Mouse (Mus musculus): ENCODE measurements around the gene Tlr5. TPM values are rescaled to one million over a fixed set of nuclear protein-coding genes. Genes with fewer than 3 reads are reported as not detected.

Tlr5 gene
- total and polyA plus RNA-seq, 3 experiments = not detected

DNA sequence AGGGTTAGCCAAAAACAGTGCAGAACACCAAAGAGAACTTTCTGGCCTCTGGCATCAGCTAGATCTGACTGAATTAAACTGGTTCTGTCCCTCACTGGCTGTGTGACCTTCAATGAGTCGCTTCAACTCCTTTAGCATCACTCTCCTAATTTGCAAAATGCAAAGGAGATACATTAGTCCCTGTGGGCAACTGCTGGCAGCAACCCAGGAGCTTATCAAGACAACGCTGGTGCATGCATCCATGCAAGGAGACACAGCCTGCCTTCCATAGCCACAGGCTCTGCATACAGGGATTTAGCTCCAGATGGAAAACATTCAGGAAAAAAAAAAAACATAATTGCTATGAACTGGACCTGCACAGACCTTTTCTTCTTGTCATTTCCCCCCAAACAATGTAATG lies 42.0 kb upstream of the Tlr5 start:
- DNase-seq (ENCODE audit: extremely low read depth) = no peak
- no peak overlapping the region for H3K4me3 ChIP-seq (replicated peaks in 1 of 3; ENCODE audit: low read depth in 2 of 3, low read length in 2 of 3, poor library complexity in 1 of 3)
- H3K27me3 ChIP-seq (replicated peaks) = no peaks in the 10 kb centered on the region
- no peak overlapping the region for H3K9ac ChIP-seq (ENCODE audit: insufficient read depth, low read depth)
- H3K9me3 ChIP-seq (replicated peaks; ENCODE audit: low read length) = peaks cover 5% of the 10 kb centered on the region
- TF ChIP-seq NELFE (IDR thresholded peaks at IDR 0.05; ENCODE audit: low read depth, low read length) = no peak
- TF ChIP-seq SIN3A (IDR thresholded peaks at IDR 0.05; ENCODE audit: low read length) = no peak
- no peak for TF ChIP-seq EP300 (IDR thresholded peaks at IDR 0.05; ENCODE audit: low read length)
- no peak for TF ChIP-seq USF2 (conservative IDR thresholded peaks at IDR 0.05; ENCODE audit: low read depth, low read length)
- TF ChIP-seq USF1 (IDR thresholded peaks at IDR 0.05; ENCODE audit: low read depth, low read length) = no peak
- TF ChIP-seq MAX (IDR thresholded peaks at IDR 0.05; ENCODE audit: low read length) = no peak
- no peaks in the 10 kb centered on the region for H3K79me2 ChIP-seq (replicated peaks; ENCODE audit: control insufficient read depth, extremely low read depth, insufficient read depth, poor library complexity, severe bottlenecking)
- dilution Hi-C loops (cut with MboI; ENCODE audit: extremely low pct_ligation_motif_present, extremely low pct_unique_long_range_greater_than_20kb, low sequenced_read_pairs) = no loop called here
- H3K36me3 ChIP-seq (replicated peaks in 1 of 2; ENCODE audit: control insufficient read depth in 1 of 2, insufficient read depth in 1 of 2, low read length in 1 of 2) = no peaks in the 10 kb centered on the region
- H3K27ac ChIP-seq (ENCODE audit: insufficient read depth, low read depth) = no peak overlapping the region
- no peak overlapping the region for H3K4me2 ChIP-seq (ENCODE audit: insufficient read depth, low read depth, poor library complexity, severe bottlenecking)
- H3K4me1 ChIP-seq (ENCODE audit: control insufficient read depth in 1 of 2, insufficient read depth in 2 of 2) = no peaks in the 10 kb centered on the region
- in situ Hi-C loops (cut with MboI; ENCODE audit: low pct_ligation_motif_present, low pct_unique_long_range_greater_than_20kb, low sequenced_read_pairs) = no loop called here

- no peak overlapping the region for H3K9ac ChIP-seq (ENCODE audit: insufficient read depth, low read depth)
- peaks cover 5% of the 10 kb centered on the region for H3K9me3 ChIP-seq (replicated peaks; ENCODE audit: low read length)
- H3K79me2 ChIP-seq (replicated peaks; ENCODE audit: control insufficient read depth, extremely low read depth, insufficient read depth, poor library complexity, severe bottlenecking) = no peaks in the 10 kb centered on the region
- H3K4me2 ChIP-seq (ENCODE audit: insufficient read depth, low read depth, poor library complexity, severe bottlenecking) = no peak overlapping the region
- H3K4me1 ChIP-seq (ENCODE audit: control insufficient read depth in 1 of 2, insufficient read depth in 2 of 2) = peaks cover 0 to 11% of the 10 kb centered on the region in 2 experiments; a peak in 2 of 4 replicates
- TF ChIP-seq HCFC1 (IDR thresholded peaks at IDR 0.05; ENCODE audit: low read depth, low read length) (no peak), PAX5 (IDR thresholded peaks at IDR 0.05; ENCODE audit: low read length) (no peak)
- H3K4me3 ChIP-seq (replicated peaks in 1 of 3; ENCODE audit: low read depth in 2 of 3, low read length in 2 of 3, poor library complexity in 1 of 3) = no peak overlapping the region
- dilution Hi-C loops (cut with MboI; ENCODE audit: extremely low pct_ligation_motif_present, extremely low pct_unique_long_range_greater_than_20kb, low sequenced_read_pairs) (no loop called here), in situ Hi-C loops (cut with MboI; ENCODE audit: low pct_ligation_motif_present, low pct_unique_long_range_greater_than_20kb, low sequenced_read_pairs) (no loop called here)
- DNase-seq (ENCODE audit: extremely low read depth) = no peak
- H3K27me3 ChIP-seq (replicated peaks) = no peaks in the 10 kb centered on the region
- no peak overlapping the region for H3K27ac ChIP-seq (ENCODE audit: insufficient read depth, low read depth)
- no peaks in the 10 kb centered on the region for H3K36me3 ChIP-seq (replicated peaks in 1 of 2; ENCODE audit: control insufficient read depth in 1 of 2, insufficient read depth in 1 of 2, low read length in 1 of 2)
Observed at GRCm38 (mm10) chr1:182914121-182914908, 40.3 kb upstream of the Tlr5 start.

GRCm38 (mm10) chr1:182916166-182916565 lies 38.4 kb upstream of the Tlr5 start:
- TF ChIP-seq MYC (IDR thresholded peaks at IDR 0.05; ENCODE audit: low read depth, low read length) (no peak), MAZ (IDR thresholded peaks at IDR 0.05; ENCODE audit: low read depth, low read length) (no peak), ETS1 (conservative IDR thresholded peaks at IDR 0.05; ENCODE audit: low read depth, low read length) (no peak)
- Histone ChIP-seq H3K4me2 (ENCODE audit: insufficient read depth, low read depth, poor library complexity, severe bottlenecking) (no peak overlapping the region), H3K4me3 (replicated peaks in 1 of 3; ENCODE audit: low read depth in 2 of 3, low read length in 2 of 3, poor library complexity in 1 of 3) (no peak overlapping the region), H3K4me1 (ENCODE audit: control insufficient read depth in 1 of 2, insufficient read depth in 2 of 2) (peaks cover 0 to 11% of the 10 kb centered on the region in 2 experiments; a peak in 2 of 4 replicates), H3K27me3 (replicated peaks) (no peaks in the 10 kb centered on the region), H3K9me3 (replicated peaks; ENCODE audit: low read length) (peaks cover 5% of the 10 kb centered on the region), H3K9ac (ENCODE audit: insufficient read depth, low read depth) (no peak overlapping the region), H3K79me2 (replicated peaks; ENCODE audit: control insufficient read depth, extremely low read depth, insufficient read depth, poor library complexity, severe bottlenecking) (no peaks in the 10 kb centered on the region), H3K27ac (ENCODE audit: insufficient read depth, low read depth) (no peak overlapping the region), H3K36me3 (replicated peaks in 1 of 2; ENCODE audit: control insufficient read depth in 1 of 2, insufficient read depth in 1 of 2, low read length in 1 of 2) (no peaks in the 10 kb centered on the region)
- dilution Hi-C loops (cut with MboI; ENCODE audit: extremely low pct_ligation_motif_present, extremely low pct_unique_long_range_greater_than_20kb, low sequenced_read_pairs) = no loop called here
- DNase-seq (ENCODE audit: extremely low read depth) = no peak
- in situ Hi-C loops (cut with MboI; ENCODE audit: low pct_ligation_motif_present, low pct_unique_long_range_greater_than_20kb, low sequenced_read_pairs) = no loop called here

Data from CH12.LX (cell line).